Mouse (Mus musculus): ENCODE results near the gene Ssc4d. TPM values are rescaled to one million over a fixed set of nuclear protein-coding genes. Genes with fewer than 3 reads are reported as not detected.

Gene Ssc4d
- total RNA-seq, 2 experiments from 2014 or later, result 1.1 to 1.4 TPM

DNA sequence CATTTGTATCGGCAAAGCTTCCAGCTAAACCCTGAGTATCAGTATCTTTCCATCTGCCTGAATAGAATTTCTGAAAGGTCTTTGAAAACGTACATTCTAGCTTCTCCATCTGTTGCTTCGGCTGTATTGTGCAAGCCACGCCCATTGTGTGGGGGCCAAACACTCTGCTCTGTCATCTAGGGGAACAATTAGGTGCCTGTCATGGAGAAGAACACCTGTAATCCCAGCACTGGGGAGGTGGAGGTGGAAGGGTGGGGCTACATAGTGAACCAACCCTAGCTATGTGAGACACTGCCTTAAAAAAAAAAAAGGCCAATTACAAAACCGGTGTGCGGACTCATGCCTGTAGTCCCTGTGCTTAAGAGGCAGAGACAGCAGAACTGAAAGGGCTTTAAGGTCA is 31.6 kb downstream of the Ssc4d start:
- no peak for DNase-seq (ENCODE audit: low spot score in 2 of 2)

DNA sequence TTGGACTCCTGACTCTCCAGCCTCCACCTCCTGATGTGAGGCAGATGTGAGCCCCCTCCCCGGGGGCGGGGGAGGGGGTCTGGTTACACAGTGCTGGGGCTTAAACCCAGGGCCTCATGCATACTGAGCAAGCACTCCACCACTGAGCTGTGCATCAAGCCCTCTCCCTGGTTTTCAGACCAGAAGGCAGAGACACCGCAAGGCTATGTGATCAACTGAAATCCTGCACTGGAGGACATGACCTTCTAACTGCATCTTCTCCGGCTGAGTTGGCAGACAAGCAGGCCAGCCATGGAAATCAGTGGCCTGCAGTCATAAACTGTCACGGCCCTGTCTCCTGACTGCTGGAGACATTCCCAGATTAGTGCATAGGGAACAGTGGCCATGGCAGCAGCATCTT is 33.7 kb downstream of the Ssc4d start:
- DNase-seq (ENCODE audit: low spot score in 2 of 2), result no peak

DNA sequence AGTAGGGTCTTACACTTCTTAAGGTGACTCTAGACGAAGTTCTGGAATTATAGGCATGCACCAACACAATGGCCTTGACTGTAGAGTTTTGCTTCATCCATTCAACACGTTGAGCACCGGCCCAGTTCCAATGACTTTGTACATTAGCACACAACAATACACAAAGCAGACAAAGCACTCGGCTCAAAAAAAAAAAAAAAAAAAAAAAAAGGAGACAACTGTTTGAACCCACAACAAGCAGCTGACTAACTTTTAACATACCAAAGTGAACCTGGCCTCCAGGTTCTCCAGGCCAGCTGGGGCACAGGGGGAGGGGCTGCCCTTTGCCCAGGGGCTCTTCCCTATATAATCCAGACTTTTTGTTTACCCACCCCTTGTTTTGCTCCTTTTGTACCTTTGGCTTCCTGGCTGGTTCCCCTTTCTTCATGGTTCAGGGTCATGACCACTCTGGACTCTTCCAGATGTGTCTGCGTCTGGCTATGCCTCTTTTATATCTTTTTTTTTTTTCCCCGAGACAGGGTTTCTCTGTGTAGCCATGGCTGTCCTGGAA is 38.6 kb downstream of the Ssc4d start:
- DNase-seq (ENCODE audit: low spot score in 2 of 2), result no peak

DNA sequence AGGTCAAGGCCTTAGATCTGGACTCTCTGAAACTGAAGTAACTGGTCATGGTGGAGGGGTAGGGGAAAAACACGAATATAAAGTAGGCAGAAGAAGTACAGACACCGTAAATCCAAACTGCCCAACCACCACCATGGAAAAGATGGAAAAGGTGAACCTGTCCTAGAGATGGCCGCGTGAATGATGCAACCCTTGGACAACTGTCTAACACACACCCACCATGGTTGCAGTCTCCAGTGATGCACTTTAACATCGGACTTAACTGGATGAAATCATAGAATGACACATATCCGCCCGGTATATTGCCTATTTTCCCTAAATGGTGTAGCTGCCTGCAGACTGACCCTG is 39.2 kb downstream of the Ssc4d start:
- no peak for DNase-seq (ENCODE audit: low spot score in 2 of 2)

DNA sequence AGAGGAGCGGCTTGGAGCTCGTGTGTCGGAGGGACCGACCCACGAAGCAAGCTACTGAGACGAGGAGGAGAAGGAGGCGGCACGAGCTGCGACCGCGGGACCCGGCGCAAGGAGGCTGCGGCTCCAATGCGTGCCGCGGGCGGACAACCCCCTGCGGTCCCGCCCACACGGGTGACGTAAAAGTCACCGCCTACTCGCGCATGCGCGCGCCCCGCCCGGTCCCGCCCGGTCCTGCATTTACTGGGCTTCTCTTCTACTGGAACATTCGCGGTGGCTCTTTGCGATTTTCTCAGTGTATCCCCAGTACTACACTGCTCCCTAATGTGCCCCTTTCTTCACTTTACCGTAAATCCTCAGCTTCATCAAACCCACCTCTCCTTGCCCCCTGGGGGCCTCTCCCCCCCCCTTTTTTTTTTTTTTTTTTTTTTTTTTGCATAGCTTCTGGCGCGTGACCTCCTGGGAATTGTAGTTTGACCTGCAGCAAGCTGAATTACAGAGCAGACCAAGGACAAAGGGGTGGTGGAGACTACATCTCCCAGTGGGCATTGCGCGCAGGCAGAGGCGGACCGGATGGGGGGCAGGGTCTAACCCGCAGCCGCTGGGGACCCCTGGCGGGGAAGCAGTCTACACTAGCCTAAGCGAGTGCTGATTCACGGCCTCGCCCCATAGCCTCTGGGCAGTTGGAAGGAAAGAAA is 39.7 kb downstream of the Ssc4d start, which contains the start of gene Ywhag:
Ywhag (minus strand) TSS at position 136 of the 695 bp plus-strand sequence.
- peak; percentile 96 for DNase-seq (ENCODE audit: low spot score in 2 of 2)

DNA sequence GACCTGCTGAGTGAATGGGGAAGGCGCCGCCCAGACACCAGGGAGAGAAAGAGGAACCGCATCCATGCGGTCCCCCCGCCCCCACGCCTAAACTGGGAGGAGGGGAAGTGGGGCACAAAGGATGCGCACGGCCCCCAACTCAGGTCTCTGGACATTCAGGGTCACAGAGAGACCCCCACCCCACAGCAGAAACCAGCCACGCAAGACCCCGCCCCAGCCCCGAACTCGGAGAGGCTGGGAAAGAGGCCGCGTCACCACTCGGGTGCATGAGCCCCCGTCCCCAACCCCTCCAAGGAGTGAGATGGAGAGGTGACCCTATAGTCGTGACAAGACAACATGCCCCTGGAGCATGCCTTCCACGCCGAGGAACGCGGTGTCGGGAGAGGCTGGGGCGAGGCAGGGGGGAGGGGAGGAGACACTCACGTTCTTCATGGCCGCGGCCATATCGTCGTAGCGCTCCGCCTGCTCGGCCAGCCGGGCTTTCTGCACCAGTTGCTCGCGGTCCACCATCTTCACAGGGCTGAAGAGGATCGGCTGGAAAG is 40.4 kb downstream of the Ssc4d start:
- peak; percentile 63 to 79 for DNase-seq (ENCODE audit: low spot score in 2 of 2)

DNA sequence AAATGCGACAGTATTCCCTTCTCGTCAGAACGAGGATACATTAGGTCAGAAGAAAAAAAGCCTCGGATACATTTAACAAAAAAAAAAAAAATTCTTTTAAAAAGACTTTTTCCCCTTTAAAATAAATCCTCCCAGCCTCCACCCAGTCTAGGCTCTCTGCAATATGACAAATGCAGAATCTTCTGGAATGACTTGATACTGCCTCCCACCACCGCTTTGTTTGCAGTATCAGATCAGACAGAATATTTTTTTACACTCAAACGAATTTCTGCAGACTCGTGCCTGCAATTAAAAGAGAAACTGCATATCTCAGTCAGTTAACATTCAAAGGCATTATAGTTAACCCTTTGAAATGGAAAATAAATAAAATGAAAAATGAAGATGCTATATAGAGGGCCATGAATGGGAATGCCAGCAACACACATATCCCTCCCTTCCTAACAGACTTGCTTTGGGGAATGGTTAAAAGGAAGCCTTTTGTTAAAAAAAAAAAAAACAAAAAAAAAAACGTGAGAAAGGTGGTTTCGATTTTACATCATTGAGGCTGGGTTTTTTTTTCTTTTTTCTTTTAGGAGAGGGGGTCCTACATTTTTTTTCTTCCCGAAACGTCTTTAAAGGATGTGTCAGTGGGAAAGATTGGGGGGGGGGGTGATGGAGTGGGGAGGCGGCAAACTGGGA is 41.0 kb downstream of the Ssc4d start:
- DNase-seq (ENCODE audit: low spot score in 2 of 2), result no peak

DNA sequence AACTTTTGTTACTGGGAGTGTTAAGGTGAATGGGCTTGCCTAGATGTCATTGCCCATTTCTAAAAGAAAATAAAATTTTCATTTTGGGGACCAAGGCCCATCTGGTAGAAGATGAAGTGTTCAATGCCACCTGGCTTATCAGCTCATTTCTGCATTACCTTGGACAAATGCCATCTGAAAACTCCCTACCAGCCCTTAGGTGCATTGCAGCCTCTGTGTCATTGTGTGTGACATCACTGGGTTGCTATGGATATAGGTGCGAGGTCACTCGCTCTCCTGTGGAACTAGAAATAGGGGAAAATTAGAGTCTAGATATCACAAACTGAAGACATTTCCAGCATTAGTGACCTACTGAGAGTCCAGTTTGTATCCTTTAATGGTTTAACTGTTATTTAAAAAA is 42.0 kb downstream of the Ssc4d start:
- DNase-seq (ENCODE audit: low spot score in 2 of 2), result no peak

DNA sequence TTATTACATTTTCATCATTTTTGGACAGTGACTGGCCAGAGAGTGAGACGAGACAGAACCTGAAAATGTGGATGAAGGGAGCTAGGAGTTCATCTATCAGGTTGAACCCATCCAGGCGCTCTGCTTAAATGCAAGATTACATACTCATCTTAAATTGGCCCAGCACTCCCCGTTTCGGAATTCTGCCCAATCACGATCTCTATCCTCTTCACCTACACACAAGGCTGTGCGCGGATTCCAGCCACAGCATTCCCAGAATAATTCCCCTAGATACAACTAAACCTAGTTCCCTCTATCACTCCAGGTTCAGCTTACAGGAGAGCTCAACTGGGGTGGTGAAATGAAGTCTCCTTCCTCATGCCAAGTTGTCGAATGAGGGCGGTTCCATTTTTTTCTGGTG is 42.8 kb downstream of the Ssc4d start:
- DNase-seq (ENCODE audit: low spot score in 2 of 2), result no peak

DNA sequence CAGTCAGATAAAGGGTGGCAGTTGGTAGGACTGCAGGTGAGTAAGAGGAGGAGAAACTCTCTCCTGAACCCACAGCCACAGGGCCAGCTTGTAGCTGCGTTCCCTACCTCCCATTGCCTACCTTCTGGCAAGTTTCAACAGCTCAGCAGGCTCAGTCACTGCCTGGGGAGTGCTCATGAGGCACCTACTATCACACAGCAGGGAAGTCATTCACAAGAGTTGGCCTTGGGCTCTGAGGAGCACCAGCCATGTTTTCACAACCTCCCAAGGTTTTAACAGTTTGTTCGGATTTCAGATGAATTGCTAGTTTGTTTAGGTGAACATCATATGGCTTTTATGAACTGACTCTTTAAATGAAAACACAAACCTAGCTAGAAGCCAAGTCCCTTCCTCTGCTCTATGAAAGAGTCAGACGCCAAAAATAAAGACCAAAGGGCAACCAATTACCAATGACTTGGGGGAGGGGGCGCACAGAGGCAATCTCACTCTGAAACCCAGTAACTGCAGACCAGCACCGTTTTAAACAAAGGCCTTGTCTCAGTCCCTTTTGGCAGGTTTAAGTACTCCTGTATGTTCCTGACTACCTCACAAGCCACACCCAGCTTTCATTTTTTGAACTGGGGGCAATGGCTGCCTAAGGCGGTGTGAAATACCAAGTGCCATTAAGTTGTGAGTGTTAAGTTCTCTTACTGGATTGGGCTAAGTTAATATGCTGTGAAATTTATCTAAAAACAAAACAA is 44.5 kb downstream of the Ssc4d start:
- DNase-seq (ENCODE audit: low spot score in 2 of 2), result no peak

DNA sequence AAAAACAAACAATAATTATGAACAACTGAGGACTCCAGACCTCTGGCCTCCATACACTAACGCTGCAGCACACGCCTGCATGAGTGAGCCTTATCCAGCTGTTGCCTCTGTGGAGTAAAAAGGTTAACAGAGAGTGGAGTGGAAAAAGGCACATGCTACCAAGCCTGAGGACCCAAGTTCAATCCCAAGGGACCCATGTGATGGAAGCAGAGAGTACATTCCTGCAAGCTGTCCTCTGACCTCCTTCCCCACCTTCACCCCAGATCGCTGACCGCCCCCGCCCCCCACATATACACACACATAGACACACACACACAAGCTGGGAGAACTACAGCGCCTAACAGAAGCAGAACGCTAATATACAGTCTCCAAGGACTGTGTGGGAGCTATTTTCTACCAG is 50.4 kb downstream of the Ssc4d start:
- DNase-seq (ENCODE audit: low spot score in 2 of 2), result no peak

DNA sequence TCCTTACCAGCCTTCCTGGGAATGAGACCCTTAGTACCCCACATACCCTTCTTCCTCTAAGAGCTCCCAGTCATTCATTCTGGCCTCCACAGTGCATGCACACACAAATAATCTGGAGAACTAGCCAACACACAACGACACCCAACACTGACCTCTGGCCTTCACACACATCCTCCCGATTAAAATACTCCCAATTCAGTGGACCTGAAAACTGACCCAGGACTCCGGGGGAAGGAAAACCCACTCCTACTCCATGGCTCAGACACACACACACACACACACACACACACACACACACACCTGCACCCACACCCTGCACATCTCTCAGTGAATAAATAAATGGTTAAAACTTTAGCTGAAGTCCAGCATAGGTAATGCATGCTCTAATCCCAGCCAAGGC is 54.4 kb downstream of the Ssc4d start:
- no peak for DNase-seq (ENCODE audit: low spot score in 2 of 2)

DNA sequence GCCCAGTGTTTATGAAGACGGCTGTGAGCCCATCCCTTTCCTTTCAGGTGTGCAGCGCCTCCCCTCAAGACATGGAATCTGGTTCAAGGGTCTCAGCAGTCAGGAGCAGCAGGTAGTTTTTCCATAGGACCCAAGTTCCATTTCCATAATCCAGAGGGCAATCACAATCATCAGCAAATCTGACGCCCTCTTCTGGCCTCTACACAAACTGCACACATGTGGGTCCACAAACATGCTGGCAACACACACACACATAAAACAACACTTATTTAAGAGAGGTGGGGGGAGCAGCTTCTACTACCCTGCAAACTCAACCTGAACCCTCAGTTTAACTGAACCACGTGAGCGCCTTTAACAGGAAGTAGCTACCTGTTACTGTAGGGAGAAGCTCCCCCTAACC is 55.7 kb downstream of the Ssc4d start:
- no peak for DNase-seq (ENCODE audit: low spot score in 2 of 2)

DNA sequence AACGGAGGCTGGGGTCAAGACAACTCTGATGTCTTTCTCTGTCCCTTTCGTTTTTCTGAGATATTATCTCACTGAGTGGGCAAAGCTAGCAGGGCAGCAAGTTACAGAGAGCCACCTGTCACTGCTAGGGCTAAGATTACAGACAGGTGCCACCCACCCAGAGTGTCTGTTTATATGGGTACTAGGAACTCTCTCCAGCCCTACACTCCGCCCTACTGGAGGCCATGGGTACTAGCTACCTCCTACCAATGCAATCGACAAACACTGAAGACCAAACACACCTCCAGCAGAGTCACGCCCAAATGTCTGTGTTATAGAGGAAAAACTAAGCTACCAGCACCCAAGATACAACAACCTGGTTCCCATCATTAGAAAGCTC is 56.3 kb downstream of the Ssc4d start:
- no peak for DNase-seq (ENCODE audit: low spot score in 2 of 2)

DNA sequence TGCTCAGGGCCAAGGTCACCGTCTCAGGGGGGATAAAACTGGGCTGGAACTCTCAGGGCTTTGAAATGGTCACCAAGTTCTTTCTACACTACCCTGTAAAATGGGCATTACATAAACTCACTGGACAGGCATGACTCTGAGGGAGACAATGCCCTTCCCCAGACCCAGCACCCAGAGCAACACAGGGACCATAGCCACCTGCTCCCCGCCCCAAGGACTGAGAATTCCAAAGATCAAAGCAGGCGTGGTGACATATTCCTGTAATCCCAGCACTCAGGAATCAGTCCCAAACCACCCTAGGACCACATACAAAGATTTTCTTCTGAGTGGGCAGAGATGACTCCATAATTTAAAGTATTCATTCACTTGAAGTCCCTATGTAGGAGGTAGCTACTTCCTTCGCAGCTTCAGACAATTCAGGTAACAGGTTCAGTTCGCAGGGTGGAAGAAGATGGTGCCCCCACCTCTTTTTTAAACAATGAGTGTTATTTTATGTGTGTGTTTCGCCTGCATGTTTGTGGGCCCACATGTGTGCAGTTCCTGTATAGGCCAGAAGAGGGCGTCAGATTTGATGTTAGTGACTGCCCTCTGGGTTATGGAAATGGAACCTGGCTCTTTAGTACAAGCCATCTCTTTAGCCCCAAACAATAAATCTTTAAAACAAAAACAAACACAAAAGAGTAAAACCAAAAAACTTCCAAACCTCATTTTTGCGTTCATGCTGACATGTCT is 56.8 kb downstream of the Ssc4d start:
- DNase-seq (ENCODE audit: low spot score in 2 of 2), result no peak

DNA sequence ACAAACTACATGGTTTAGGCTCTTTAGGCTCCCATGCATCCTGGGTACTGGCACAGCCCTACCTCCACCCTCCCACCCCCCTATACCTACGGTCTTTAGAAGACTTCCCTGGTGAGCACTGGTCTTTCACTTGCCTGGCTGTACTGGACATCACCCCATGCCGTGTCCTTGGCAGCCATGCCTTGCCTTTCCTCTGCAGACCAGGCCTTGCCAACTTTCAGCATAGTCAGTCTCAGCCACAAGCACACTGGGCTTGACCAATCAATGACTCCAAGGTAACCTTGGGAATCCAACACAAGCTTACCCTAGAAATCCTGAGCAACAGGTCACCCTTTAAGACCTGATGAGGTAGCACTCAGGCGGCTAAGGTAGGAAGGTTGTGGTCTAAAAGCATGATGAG is 57.7 kb downstream of the Ssc4d start:
- DNase-seq (ENCODE audit: low spot score in 2 of 2), result no peak

DNA sequence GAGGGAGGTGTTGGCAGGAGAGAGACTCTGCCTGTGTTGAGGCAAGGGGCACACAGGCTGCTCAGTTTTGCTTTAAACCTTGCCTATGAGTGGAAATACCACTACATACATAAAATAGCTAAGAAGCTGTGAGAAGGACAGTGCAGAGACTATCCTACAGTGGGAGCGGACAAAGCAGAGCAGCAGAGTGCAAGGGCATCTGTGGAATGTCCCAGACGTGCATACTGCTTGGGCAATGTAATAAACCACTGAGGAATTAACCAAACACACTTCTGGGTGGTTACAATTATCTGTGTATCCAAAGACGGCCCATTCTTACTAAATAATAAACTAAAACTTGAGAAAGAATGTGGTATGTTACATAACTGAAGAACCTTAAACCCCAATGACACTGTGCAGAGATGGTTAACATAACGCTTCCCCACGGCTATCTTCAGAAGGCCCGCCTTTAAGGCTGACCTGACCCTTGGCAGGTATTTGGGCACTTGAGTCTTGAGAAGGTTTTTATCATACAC is 58.2 kb downstream of the Ssc4d start:
- no peak for DNase-seq (ENCODE audit: low spot score in 2 of 2)

DNA sequence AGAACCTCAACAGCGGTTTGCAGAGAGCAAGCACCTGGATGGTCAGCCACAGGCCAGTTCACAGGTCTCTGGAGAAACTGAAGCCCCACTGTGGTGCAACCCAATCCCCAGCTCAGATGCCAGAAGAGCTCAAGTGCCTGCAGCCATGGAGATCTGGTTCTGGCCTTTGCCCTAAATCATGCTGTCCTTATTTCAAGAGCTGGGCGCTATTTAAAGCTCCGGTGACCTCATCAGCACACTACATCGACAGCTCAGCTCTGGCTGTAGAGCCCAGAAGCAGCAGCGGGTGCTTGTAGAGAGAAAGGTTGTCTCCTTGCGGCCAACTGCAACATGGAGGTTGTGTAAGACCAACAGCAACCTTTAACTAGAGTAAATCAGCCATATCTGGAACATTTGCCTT is 60.2 kb downstream of the Ssc4d start:
- DNase-seq (ENCODE audit: low spot score in 2 of 2), result no peak

DNA sequence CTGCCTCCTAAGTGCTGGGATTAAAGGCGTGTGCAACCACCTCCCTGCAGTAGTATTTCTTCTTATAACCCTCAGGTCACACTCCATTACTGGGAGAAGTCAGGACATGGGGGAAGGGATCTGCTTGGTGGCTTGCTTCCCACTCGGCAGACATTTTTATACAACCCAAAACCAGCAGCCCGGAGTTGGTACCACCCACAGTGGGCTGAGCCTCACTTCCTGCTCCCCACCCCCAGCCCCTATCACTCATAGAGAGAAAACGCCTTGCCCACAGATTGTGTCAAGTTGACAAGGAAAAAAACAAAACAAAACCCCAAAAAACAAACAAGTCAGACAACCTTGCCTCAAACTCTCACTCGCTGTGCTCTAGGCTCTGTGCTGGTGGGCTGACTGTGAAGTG is 61.1 kb downstream of the Ssc4d start:
- no peak for DNase-seq (ENCODE audit: low spot score in 2 of 2)

DNA sequence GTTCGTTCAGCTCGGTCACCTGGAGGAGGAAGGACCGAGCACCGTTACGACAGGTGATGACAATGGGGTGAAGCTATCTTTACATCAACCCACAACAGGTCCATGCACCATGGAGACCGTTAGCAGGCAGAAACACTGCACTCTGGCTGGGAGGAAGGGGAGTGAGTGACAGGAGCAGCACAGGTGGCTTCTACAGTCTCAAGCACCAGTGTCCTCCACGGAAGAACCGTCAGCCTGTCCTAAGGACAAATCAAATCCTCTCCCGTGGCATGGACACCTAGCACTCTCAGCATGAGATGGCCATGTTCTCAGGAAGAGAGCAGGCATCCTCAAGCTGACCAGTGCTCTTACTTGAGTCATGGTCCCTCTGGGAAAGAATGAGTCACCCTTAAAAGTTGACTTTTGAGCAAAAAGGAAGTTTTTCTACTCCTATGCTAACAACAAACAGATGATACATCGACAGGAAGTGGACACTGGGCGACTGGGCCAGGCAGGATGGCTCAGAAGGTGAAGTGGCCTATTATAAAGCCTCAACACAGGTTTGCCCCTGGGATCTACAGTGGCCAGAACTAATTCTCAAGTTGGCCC is 62.6 kb downstream of the Ssc4d start:
- DNase-seq (ENCODE audit: low spot score in 2 of 2), result no peak

DNA sequence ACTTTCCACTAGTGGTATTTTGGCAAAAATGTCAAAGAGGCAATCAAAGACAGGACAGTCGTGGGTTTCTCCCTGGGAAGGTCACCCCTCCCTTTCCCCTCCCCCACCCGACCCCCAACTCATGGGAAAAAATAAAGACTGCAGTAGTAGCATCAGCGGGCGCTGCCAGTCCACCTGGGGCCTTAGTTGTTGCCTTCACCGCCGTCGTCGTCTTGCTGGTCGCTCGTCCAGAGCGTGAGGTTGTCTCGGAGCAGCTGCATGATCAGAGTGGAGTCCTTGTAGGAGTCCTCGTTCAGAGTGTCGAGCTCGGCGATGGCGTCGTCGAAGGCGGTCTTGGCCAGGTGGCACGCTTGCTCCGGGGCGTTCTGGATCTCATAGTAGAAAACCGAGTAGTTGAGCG is 63.5 kb downstream of the Ssc4d start:
- DNase-seq (ENCODE audit: low spot score in 2 of 2), result peak in 1 of 2 experiments; percentile 6

Data from layer of hippocampus, adult 18-20 months (tissue).